Mouse (Mus musculus): ENCODE measurements at regions not wholly inside any gene's neighbourhood (a gene's known extent, or its start where the extent isn't known, plus 50 kb on each side); places are given as distances from the start of the nearest gene placed in this dataset.
"Not testable (repeated sequence)": the region's sequence is repeated elsewhere in the genome, so short reads cannot be mapped to it uniquely, and the experiment has no call there.

- DNase-seq (ENCODE audit: low spot score in 2 of 2): no peak
Observed at GRCm38 (mm10) chr10:120726369-120726768, 172.5 kb downstream of the Msrb3 start.

GRCm38 (mm10) chr10:120721956-120722532, 176.9 kb downstream of the Msrb3 start:
- no peak for DNase-seq (ENCODE audit: low spot score in 2 of 2)

- no peak for DNase-seq (ENCODE audit: low spot score in 2 of 2)
Observed at GRCm38 (mm10) chr10:120720981-120721380, 177.9 kb downstream of the Msrb3 start.

DNA sequence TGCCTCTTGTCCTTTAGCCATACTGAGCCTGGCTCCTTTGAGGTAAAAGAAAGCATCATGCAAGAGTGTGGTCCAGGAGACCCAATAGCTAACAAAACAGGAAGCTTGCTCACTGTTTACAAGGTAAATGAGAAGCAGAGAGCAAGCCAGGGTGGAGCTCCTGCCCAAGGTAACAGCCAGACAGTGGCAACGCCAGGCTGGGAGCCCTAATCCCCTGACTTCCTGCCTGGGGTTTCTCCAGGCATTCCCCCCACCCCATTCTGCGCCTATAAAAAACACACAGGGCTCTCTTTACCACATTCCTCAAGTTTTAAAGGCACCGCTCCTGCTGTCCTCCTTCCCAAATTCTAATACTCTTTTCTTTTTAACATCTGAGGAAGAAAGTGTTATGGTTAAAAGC, 178.8 kb downstream of the Msrb3 start:
- DNase-seq (ENCODE audit: low spot score in 2 of 2): no peak

- DNase-seq (ENCODE audit: low spot score in 2 of 2): peak in 1 of 2 experiments; percentile 32
Observed at GRCm38 (mm10) chr10:120717159-120717567, 181.7 kb downstream of the Msrb3 start.

DNA sequence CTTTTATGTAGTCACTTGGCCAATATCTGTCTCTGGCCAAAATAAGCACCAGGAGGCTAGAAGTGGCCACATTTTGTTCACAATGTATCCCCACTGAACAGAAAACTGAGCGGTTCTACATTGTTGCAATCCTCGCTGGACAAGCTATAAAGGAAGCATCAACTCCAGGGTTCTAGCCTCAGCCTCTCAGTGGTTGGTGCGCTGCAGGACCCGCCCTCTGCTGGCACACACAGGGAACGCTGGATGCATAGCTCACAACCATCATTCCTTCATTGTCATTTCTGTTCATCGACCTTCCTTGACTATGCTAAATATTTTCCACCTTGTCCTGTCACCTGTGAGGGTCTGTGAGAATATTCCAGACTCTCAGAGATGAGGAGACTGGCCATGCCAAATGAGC, 182.5 kb downstream of the Msrb3 start:
- no peak for DNase-seq (ENCODE audit: low spot score in 2 of 2)

DNA sequence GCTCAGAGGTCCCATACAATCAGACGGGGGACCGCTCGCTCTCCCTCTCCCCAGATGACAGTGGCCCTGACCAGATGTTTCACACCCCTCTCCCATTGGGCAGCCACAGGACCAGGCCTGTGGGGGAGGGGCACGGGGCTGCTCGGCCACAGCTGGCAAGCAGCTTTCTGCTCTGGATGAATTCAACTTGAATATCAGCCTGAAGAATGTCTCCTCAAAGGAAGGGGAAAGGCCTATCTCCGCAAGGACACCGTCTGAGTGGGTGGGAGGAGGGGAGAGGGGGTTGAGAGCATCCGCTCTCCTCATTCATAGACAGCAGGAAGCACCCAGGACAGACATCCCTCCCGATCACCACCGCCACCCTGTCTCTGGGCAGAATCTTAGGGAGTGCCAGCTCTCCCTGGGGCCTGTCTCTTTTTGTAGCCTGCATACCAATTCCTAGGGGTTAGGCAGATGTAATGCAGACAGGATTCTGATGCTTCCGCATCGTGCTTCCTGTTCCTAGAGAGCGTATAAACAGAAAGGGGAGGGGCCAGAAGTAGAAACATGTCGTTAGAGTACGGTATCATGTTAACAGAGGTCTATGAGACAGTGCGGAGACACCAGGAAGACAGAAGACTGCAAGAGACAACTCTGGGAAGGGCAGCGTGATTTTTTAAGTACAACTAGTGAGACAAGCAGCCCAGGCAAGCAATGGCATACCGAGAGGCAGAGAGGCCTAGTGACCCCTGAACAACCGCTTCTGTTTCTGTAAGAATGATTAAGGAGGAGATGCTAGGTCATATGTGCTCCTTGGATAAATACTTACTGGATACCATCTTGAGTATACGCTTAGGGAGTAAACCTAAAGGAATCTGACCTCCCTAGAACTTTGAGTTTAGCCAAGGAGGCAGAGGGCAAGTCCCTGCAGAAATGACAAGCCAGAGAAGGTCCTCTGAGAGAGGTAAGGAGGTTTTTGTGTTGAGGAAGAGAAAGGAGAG, 190.8 kb downstream of the Msrb3 start:
- DNase-seq (ENCODE audit: low spot score in 2 of 2): no peak

- no peak for DNase-seq (ENCODE audit: low spot score in 2 of 2)
Observed at GRCm38 (mm10) chr10:120706684-120707290, 192.1 kb downstream of the Msrb3 start.

- DNase-seq (ENCODE audit: low spot score in 2 of 2): peak; percentile 67 to 70
Observed at GRCm38 (mm10) chr10:120701833-120702232, 197.1 kb downstream of the Msrb3 start.

DNA sequence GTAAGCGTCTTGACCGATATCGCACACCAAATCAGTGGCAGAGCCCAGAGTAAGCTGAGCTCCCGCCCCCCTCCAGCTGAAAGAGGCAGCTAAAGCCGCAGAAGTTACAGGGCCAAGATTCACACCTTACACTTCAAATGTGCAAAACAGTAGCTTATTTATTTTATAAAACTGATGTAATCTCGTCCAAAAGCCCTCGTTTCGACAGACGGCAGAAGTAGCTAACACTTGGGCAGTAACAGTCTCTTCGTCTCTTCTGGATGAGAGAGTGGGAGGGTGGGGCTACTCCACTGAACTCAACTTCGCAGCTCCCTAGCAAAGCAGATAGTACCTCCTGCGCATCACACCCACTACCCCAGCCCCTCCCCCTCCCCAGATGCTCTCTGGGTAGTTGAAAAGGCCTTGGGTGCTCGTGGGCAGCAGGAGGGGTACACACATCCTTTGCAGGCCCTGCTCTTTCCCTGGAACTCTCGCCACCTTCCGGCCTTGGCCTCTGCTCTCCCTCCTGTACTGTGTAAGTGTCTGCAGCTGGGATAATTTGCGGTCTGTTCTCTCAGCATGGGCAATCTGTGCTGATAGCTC, 201.5 kb downstream of the Msrb3 start:
- no peak for DNase-seq (ENCODE audit: low spot score in 2 of 2)

- no peak for DNase-seq (ENCODE audit: low spot score in 2 of 2)
Observed at GRCm38 (mm10) chr10:120696481-120696880, 202.4 kb downstream of the Msrb3 start.

DNA sequence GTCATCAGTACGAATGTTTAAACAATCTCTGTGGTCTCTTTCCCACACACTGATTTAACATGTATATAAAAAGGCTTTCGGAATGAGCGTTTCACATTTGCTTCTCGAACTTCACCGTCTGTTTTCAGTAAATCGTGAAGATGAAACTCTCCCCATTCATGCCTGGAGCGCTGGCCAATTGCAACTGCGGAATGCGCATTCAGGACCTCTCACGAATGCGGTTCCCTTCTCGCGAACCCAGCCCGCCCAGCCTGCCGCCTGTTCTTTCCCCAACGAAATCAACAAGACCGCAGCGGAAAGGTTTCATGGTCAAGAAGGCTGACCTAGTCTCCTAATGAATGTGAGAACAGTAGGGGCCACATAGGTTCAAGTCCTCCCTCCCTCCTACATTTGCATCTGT, 204.4 kb downstream of the Msrb3 start:
- DNase-seq (ENCODE audit: low spot score in 2 of 2): no peak

GRCm38 (mm10) chr10:120691451-120691850, 207.4 kb downstream of the Msrb3 start:
- DNase-seq (ENCODE audit: low spot score in 2 of 2): no peak

DNA sequence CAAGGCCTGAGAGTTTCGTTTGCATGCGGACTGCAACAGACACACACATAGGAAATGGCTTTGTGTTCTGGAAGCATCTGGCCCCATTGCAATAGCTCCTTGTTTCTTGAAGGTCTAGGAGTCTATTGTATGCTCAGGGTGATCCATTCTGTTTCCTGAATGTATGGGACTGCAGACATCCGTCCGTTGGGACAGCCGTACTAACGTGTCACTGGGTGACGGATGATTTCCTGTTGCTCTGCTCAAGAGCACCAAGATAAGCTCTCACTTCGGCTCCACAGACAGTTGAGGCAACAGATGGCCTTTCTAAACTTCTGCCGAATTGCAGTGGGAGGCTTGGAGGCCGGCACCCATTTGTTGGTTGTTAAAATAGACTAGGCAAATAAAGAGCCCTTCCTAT, 209.9 kb upstream of the Hmga2 start:
- DNase-seq (ENCODE audit: low spot score in 2 of 2): no peak

GRCm38 (mm10) chr10:120682021-120682420, 205.8 kb upstream of the Hmga2 start:
- DNase-seq (ENCODE audit: low spot score in 2 of 2): no peak

- no peak for DNase-seq (ENCODE audit: low spot score in 2 of 2)
Observed at GRCm38 (mm10) chr10:120679982-120680381, 203.7 kb upstream of the Hmga2 start.

- no peak for DNase-seq (ENCODE audit: low spot score in 2 of 2)
Observed at GRCm38 (mm10) chr10:120678277-120678676, 202.0 kb upstream of the Hmga2 start.

- DNase-seq (ENCODE audit: low spot score in 2 of 2): no peak
Observed at GRCm38 (mm10) chr10:120675369-120675768, 199.1 kb upstream of the Hmga2 start.

- no peak for DNase-seq (ENCODE audit: low spot score in 2 of 2)
Observed at GRCm38 (mm10) chr10:120674321-120675045, 198.2 kb upstream of the Hmga2 start.

DNA sequence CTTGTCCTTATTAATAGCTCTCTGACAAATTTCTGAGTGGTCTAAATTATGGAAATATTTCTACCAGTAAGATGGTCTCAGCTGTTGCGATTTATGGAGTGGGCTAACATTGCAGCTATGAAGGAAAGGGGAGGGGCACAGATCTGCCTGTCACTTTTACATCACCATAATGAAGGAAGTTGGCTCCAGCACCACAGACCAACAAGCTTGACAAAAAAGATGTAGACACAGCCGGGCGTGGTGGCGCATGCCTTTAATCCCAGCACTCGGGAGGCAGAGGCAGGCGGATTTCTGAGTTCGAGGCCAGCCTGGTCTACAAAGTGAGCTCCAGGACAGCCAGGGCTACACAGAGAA, 191.4 kb upstream of the Hmga2 start:
- DNase-seq (ENCODE audit: low spot score in 2 of 2): not testable (repeated sequence)

GRCm38 (mm10) chr10:120666985-120667677, 190.9 kb upstream of the Hmga2 start:
- DNase-seq (ENCODE audit: low spot score in 2 of 2): peak; percentile 28 to 33

Measured in urinary bladder, adult 18-20 months (tissue).